Mouse (Mus musculus): ENCODE measurements at regions not wholly inside any gene's neighbourhood (a gene's known extent, or its start where the extent isn't known, plus 50 kb on each side); places are given as distances from the start of the nearest gene placed in this dataset.

DNA sequence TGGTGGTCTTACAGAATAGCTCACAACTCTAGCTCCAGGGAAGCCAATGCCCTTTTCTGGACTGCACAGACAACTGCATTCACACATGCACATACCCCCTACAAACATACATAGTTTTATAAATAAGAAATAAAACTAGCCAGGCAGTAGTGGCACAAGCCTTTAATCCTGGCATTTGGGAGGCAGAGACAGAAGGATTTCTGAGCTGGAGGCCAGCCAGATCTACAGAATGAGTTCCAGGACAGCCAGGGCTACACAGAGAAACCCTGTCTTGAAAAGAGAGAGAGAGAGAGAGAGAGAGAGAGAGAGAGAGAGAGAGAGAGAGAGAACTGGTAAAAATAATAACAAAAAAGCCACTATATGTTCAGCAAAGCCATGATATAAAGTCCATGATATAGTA is 143.5 kb upstream of the Tbl1x start:
- H3K36me3 ChIP-seq (ENCODE audit: insufficient read depth): no peaks in the 10 kb centered on the region
- no peaks in the 10 kb centered on the region for H3K27me3 ChIP-seq (ENCODE audit: insufficient read depth, low read length)
- H3K4me1 ChIP-seq (ENCODE audit: insufficient read depth): no peaks in the 10 kb centered on the region
- no peak for DNase-seq
- H3K27ac ChIP-seq (ENCODE audit: low read depth, low read length): no peak overlapping the region
- no peak for ATAC-seq
- H3K9ac ChIP-seq: no peak overlapping the region
- no peak overlapping the region for H3K4me3 ChIP-seq (ENCODE audit: low read depth, low read length)
- no peaks in the 10 kb centered on the region for H3K9me3 ChIP-seq (ENCODE audit: low read length)
- no peak overlapping the region for H3K4me2 ChIP-seq (ENCODE audit: low read depth)
- no peak for TF ChIP-seq CTCF (IDR thresholded peaks at IDR 0.05; ENCODE audit: low read depth)

DNA sequence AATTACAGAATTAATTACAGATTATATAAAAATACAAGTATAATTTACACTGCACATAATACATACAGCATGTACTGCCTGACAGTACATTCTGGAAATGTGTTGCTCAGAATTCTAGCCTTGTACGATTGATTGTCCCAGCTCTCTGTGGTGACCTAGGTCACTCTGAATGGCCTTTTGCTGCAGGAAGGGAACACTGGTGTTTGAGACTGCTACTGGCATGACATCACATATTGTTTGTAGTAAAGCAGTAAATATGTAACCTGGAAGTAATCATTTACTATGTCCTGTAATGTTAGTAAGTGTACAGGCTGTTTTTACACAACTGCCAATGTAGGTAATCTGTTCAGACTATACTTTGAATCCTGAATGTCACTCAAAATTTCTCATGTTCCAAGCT is 123.5 kb upstream of the Tbl1x start:
- 84% methylated on average over 1 of the region's 1 CpGs for WGBS
- no peak for ATAC-seq

DNA sequence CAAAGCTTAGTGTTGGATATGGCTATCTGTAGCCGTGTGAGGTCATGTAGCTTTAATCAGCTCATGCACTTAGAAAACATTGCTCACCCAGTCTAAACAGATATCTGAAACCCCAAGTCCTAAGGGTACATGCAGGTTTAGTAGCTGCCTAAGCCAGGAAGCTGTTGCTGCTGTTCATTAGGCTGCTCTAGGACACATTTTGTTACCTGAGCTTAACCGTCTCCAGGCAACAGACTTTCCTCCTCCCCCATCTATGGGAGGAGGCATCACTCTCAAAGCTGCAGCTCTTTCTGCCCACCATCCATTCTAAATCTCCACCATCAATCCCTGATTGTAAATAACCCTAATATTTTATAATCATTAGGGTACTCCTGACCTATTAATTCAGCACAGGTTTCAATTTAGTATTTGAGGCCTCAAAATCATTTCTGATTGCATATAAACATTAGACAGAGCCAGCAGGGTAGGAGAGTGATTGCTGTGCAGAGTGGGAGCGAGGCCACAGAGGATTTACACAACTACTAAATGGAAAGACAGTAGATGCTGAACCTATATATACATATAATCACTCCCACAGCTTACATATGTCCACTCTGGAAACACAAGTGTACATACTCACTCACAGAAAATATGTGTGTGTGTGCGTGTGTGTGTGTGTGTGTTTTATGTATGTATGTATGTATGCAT is 118.9 kb upstream of the Tbl1x start:
- H3K4me3 ChIP-seq (ENCODE audit: low read depth, low read length): no peak overlapping the region
- H3K27ac ChIP-seq (ENCODE audit: low read depth, low read length): no peak overlapping the region
- H3K27me3 ChIP-seq (ENCODE audit: insufficient read depth, low read length): no peaks in the 10 kb centered on the region
- H3K4me1 ChIP-seq (ENCODE audit: insufficient read depth): no peaks in the 10 kb centered on the region
- no peak overlapping the region for H3K4me2 ChIP-seq (ENCODE audit: low read depth)
- 63% methylated on average over 4 of the region's 4 CpGs for WGBS
- ATAC-seq (peak; percentile 81; the same call in 1 of the 2 replicates), DNase-seq (peak; percentile 17)
- H3K36me3 ChIP-seq (ENCODE audit: insufficient read depth): no peaks in the 10 kb centered on the region
- no peak overlapping the region for H3K9ac ChIP-seq
- H3K9me3 ChIP-seq (ENCODE audit: low read length): no peaks in the 10 kb centered on the region
- TF ChIP-seq CTCF (IDR thresholded peaks at IDR 0.05; ENCODE audit: low read depth): no peak

More for the DNA sequence above, 123.5 kb upstream of the Tbl1x start:
- TF ChIP-seq CTCF (IDR thresholded peaks at IDR 0.05; ENCODE audit: low read depth): no peak
- H3K4me3 ChIP-seq (ENCODE audit: low read depth, low read length): no peak overlapping the region
- no peak overlapping the region for H3K27ac ChIP-seq (ENCODE audit: low read depth, low read length)
- no peaks in the 10 kb centered on the region for H3K9me3 ChIP-seq (ENCODE audit: low read length)
- H3K4me2 ChIP-seq (ENCODE audit: low read depth): no peak overlapping the region
- H3K9ac ChIP-seq: no peak overlapping the region
- no peak for DNase-seq
- no peaks in the 10 kb centered on the region for H3K27me3 ChIP-seq (ENCODE audit: insufficient read depth, low read length)
- H3K36me3 ChIP-seq (ENCODE audit: insufficient read depth): no peaks in the 10 kb centered on the region
- no peaks in the 10 kb centered on the region for H3K4me1 ChIP-seq (ENCODE audit: insufficient read depth)

DNA sequence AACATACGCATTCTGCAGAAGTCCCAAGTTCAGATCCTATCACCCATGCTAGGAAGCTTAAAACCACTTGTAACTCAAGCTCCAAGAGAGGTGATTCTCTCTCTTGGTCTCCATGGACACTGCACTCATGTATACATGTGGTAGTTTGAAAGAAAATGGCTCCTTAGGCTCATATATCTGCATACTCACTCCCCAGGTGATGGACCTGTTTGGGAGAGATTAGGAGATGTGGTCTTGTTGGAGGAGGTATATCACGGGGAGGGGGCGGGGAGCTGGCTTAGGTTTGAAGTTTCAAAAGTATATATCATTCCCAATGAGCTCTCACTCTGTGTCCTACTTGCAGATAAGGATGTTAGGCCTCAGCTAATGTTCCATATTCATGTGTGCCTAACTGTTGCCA is 103.9 kb upstream of the Tbl1x start:
- ATAC-seq (no peak), DNase-seq (no peak)
- TF ChIP-seq CTCF (IDR thresholded peaks at IDR 0.05; ENCODE audit: low read depth): no peak
- H3K27me3 ChIP-seq (ENCODE audit: insufficient read depth, low read length): no peaks in the 10 kb centered on the region
- no peak overlapping the region for H3K9ac ChIP-seq
- no peaks in the 10 kb centered on the region for H3K9me3 ChIP-seq (ENCODE audit: low read length)
- WGBS: 87% methylated on average over 3 of the region's 3 CpGs
- no peak overlapping the region for H3K4me3 ChIP-seq (ENCODE audit: low read depth, low read length)
- no peak overlapping the region for H3K4me2 ChIP-seq (ENCODE audit: low read depth)
- H3K36me3 ChIP-seq (ENCODE audit: insufficient read depth): no peaks in the 10 kb centered on the region
- no peaks in the 10 kb centered on the region for H3K4me1 ChIP-seq (ENCODE audit: insufficient read depth)
- H3K27ac ChIP-seq (ENCODE audit: low read depth, low read length): no peak overlapping the region

DNA sequence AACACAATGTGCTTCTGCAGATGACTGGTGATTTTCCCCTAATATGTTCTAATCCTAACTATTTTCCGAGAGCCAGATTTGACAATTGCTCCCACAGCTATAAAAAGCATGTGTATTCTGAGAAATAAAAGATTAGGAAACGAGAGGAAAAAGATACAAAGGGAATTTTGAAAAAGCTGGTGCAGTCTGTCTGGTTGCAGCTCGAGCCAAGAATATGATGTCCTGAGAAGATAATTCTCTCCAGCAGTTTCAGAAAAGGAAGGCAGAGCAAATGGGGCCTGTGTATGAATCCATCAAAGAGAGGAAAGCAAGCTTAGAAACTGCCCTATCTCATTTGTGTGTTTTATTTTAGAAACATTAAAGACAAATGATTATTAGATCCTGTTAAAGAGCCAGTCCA is 102.9 kb upstream of the Tbl1x start:
- Histone ChIP-seq H3K4me1 (ENCODE audit: insufficient read depth) (no peaks in the 10 kb centered on the region), H3K4me3 (ENCODE audit: low read depth, low read length) (no peak overlapping the region), H3K9me3 (ENCODE audit: low read length) (no peaks in the 10 kb centered on the region), H3K27me3 (ENCODE audit: insufficient read depth, low read length) (no peaks in the 10 kb centered on the region), H3K27ac (ENCODE audit: low read depth, low read length) (no peak overlapping the region), H3K4me2 (ENCODE audit: low read depth) (no peak overlapping the region), H3K36me3 (ENCODE audit: insufficient read depth) (no peaks in the 10 kb centered on the region), H3K9ac (no peak overlapping the region)
- no peak for DNase-seq
- no peak for ATAC-seq
- no peak for TF ChIP-seq CTCF (IDR thresholded peaks at IDR 0.05; ENCODE audit: low read depth)
- WGBS: 37% methylated on average over 3 of the region's 3 CpGs

DNA sequence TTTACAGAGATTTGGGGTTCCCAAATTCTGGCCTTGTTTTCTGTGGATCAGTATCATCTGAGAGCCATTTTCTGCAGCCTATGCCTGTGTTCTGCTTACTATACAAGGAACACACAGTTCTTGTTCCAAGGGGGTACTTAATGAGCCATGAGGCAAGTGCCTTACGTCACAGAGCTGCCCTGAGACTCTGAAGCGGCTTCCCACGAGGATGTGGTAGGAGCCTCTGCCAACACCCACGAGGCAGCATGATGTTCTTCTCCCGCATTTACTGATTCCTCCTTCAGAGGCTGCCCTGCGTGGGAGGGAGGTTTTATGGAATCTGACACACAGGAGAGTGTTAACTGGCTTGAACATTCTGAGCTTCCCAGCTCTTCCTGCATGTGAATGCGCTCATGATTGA is 101.4 kb upstream of the Tbl1x start:
- Histone ChIP-seq H3K27ac (ENCODE audit: low read depth, low read length) (no peak overlapping the region), H3K4me1 (ENCODE audit: insufficient read depth) (no peaks in the 10 kb centered on the region), H3K4me3 (ENCODE audit: low read depth, low read length) (no peak overlapping the region), H3K9me3 (ENCODE audit: low read length) (no peaks in the 10 kb centered on the region), H3K4me2 (ENCODE audit: low read depth) (no peak overlapping the region), H3K36me3 (ENCODE audit: insufficient read depth) (no peaks in the 10 kb centered on the region), H3K27me3 (ENCODE audit: insufficient read depth, low read length) (no peaks in the 10 kb centered on the region), H3K9ac (no peak overlapping the region)
- ATAC-seq (peak; percentile 58), DNase-seq (peak; percentile 9)
- WGBS: 47% methylated on average over 7 of the region's 7 CpGs
- no peak for TF ChIP-seq CTCF (IDR thresholded peaks at IDR 0.05; ENCODE audit: low read depth)

DNA sequence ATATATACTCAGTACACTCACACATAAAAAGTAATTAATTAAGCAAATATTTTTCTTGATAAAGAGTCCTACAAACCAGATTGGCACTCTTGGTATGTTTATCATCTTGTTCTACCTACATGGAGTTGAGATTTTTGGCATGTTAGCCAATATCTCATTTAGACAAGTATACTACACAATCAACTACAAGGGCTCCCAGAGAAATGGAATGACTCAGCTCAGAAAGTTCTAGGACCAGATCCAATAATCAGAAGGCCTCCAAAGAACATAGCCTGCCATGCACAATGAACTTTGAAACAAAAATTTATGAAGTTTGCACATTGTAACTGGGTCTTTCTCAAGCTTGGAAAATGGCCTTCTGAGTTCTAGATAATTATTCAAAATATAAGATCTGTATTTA is 100.0 kb upstream of the Tbl1x start:
- H3K4me1 ChIP-seq (ENCODE audit: insufficient read depth): no peaks in the 10 kb centered on the region
- no peaks in the 10 kb centered on the region for H3K9me3 ChIP-seq (ENCODE audit: low read length)
- no peak overlapping the region for H3K4me2 ChIP-seq (ENCODE audit: low read depth)
- no peak overlapping the region for H3K9ac ChIP-seq
- H3K27me3 ChIP-seq (ENCODE audit: insufficient read depth, low read length): no peaks in the 10 kb centered on the region
- TF ChIP-seq CTCF (IDR thresholded peaks at IDR 0.05; ENCODE audit: low read depth): no peak
- no peaks in the 10 kb centered on the region for H3K36me3 ChIP-seq (ENCODE audit: insufficient read depth)
- ATAC-seq (no peak), DNase-seq (no peak)
- no peak overlapping the region for H3K27ac ChIP-seq (ENCODE audit: low read depth, low read length)
- no peak overlapping the region for H3K4me3 ChIP-seq (ENCODE audit: low read depth, low read length)

Measured in forebrain, postnatal 0 days (tissue).